Mouse (Mus musculus) spleen, postnatal 10 days (tissue): ENCODE results near the gene Snai3.

ENCODE experiments used
- DNase-seq, 2 experiments: peaks; one replicate each; pipeline ENCODE4 v3.0.0; 2021 to 2022; ENCODE audit warnings: low spot score in 2 of 2

The Snai3 gene

GRCm38 (mm10) chr8:122460524-122461472 is at the start of gene Snai3:
Snai3 (minus strand) TSS chr8:122460733.
- DNase-seq, result peak in 1 of 2 experiments; percentile 69

GRCm38 (mm10) chr8:122500856-122501255 is 40.3 kb upstream of the Snai3 start:
- DNase-seq, result peak; percentile 81 to 87

- peak in 1 of 2 experiments; percentile 43 for DNase-seq
Observed at GRCm38 (mm10) chr8:122497912-122498311, 37.4 kb upstream of the Snai3 start.

GRCm38 (mm10) chr8:122497016-122497734 is 36.6 kb upstream of the Snai3 start:
- no peak for DNase-seq

GRCm38 (mm10) chr8:122488387-122488786 is 27.9 kb upstream of the Snai3 start:
- no peak for DNase-seq

GRCm38 (mm10) chr8:122484831-122485230 is 24.3 kb upstream of the Snai3 start:
- DNase-seq, result no peak

GRCm38 (mm10) chr8:122483877-122484276 is 23.3 kb upstream of the Snai3 start:
- DNase-seq, result no peak

- DNase-seq, result no peak
Observed at GRCm38 (mm10) chr8:122482448-122482847, 21.9 kb upstream of the Snai3 start.

GRCm38 (mm10) chr8:122475580-122476320 is 15.2 kb upstream of the Snai3 start, which contains the start of the genes Rnf166 and Ctu2:
Rnf166 (minus strand) TSS chr8:122476064.
Ctu2 (plus strand) TSS chr8:122476143.
- peak; percentile 94 for DNase-seq

GRCm38 (mm10) chr8:122474951-122475560 is 14.5 kb upstream of the Snai3 start:
- peak; percentile 49 to 59 for DNase-seq

GRCm38 (mm10) chr8:122473911-122474421 is 13.4 kb upstream of the Snai3 start:
- DNase-seq, result peak in 1 of 2 experiments; percentile 36

- DNase-seq, result no peak
Observed at GRCm38 (mm10) chr8:122470691-122471090, 10.2 kb upstream of the Snai3 start.

GRCm38 (mm10) chr8:122469965-122470364 is 9.4 kb upstream of the Snai3 start:
- DNase-seq, result peak in 1 of 2 experiments; percentile 35

GRCm38 (mm10) chr8:122469407-122469806 is 8.9 kb upstream of the Snai3 start:
- no peak for DNase-seq

GRCm38 (mm10) chr8:122467816-122468215 is 7.3 kb upstream of the Snai3 start:
- DNase-seq, result no peak

- DNase-seq, result no peak
Observed at GRCm38 (mm10) chr8:122464985-122465384, 4.5 kb upstream of the Snai3 start.

GRCm38 (mm10) chr8:122463651-122464640 is 3.4 kb upstream of the Snai3 start:
- no peak for DNase-seq

- no peak for DNase-seq
Observed at GRCm38 (mm10) chr8:122462510-122462909, 2.0 kb upstream of the Snai3 start.

GRCm38 (mm10) chr8:122461473-122462148 is 1.1 kb upstream of the Snai3 start:
- no peak for DNase-seq
